Mouse (Mus musculus) forebrain, postnatal 0 days (tissue): Measurements from ENCODE around the gene Muc4. TPM values are rescaled to one million over a fixed set of nuclear protein-coding genes. Genes with fewer than 3 reads are reported as not detected.

Experiments
- ATAC-seq: fragments of 200-750 bp; cut with Nextera tagmentation; 2 replicates; pipeline ENCODE4 v1.8.0; 2017; ENCODE audit warnings: mild to moderate bottlenecking, moderate library complexity
- DNase-seq: peaks from one replicate; pipeline ENCODE4 v3.0.0-alpha.2; 2015
- H3K27ac ChIP-seq: fragments of 300-500 bp; sonication (generic); 2 replicates; pipeline ENCODE4 v1.5.1; 2014; ENCODE audit warnings: low read depth, mild to moderate bottlenecking, antibody characterized with exemption, low read length, moderate library complexity, mixed read lengths
- H3K27me3 ChIP-seq: fragments of 300-500 bp; sonication (generic); 2 replicates; pipeline ENCODE4 v1.6.1; 2014; ENCODE audit warnings: mild to moderate bottlenecking, low read length, mixed read lengths; ENCODE audit not compliant: insufficient read depth
- H3K36me3 ChIP-seq: fragments of 300-500 bp; sonication (generic); 2 replicates; pipeline ENCODE4 v1.6.1; 2014; ENCODE audit warnings: mild to moderate bottlenecking, moderate library complexity; ENCODE audit not compliant: insufficient read depth
- H3K4me1 ChIP-seq: fragments of 300-500 bp; sonication (generic); 2 replicates; pipeline ENCODE4 v1.6.1; 2014; ENCODE audit warnings: antibody characterized with exemption; ENCODE audit not compliant: insufficient read depth
- H3K4me2 ChIP-seq: fragments of 300-500 bp; sonication (generic); 2 replicates; pipeline ENCODE4 v1.6.1; 2014; ENCODE audit warnings: low read depth, mild to moderate bottlenecking, moderate library complexity
- H3K4me3 ChIP-seq: fragments of 300-500 bp; sonication (generic); 2 replicates; pipeline ENCODE4 v1.5.1; 2014; ENCODE audit warnings: low read depth, low read length, mixed read lengths
- H3K9ac ChIP-seq: fragments of 300-500 bp; sonication (generic); 2 replicates; pipeline ENCODE4 v1.6.1; 2014; ENCODE audit warnings: mild to moderate bottlenecking
- H3K9me3 ChIP-seq: fragments of 300-500 bp; sonication (generic); 2 replicates; pipeline ENCODE4 v1.6.1; 2016; ENCODE audit warnings: low read length
- CTCF ChIP-seq: sonication (generic); IDR thresholded peaks from 2 replicates; pipeline ENCODE4 v1.5.1; 2016; ENCODE audit warnings: antibody characterized with exemption, control low read depth, low read depth
- WGBS: fragments of 180-500 bp; shearing (Covaris S2); extraction: QIAGEN DNeasy Blood & Tissue Kit; methylation state at CpG from one replicate; pipeline ENCODE4 v1.1.7; 2014; 5-methylcytosine and 5-hydroxymethylcytosine counted together
- polyA plus RNA-seq: library from polyadenylated mRNA; unstranded; fragments of >200 nt; fragmentation: Nextera tagmentation; extraction: Ambion mirVana; gene quantifications from 2 replicates; pipeline ENCODE4 v1.2.1, GENCODE M21; 2015
- total RNA-seq: library from RNA; depleted of rRNA; stranded (reverse); fragments of >200 nt; gene quantifications from 2 replicates; pipeline ENCODE4 v1.2.3, GENCODE M21; 2014

Gene Muc4
- total and polyA plus RNA-seq, 2 experiments from 2014 or later: not detected

- WGBS: 69% methylated on average over 8 of the region's 8 CpGs
- ATAC-seq (no peak), DNase-seq (no peak)
- no peaks in the 10 kb centered on the region for H3K27me3 ChIP-seq
- TF ChIP-seq CTCF: no peak
- H3K4me2 ChIP-seq: no peak overlapping the region
- no peak overlapping the region for H3K27ac ChIP-seq
- H3K36me3 ChIP-seq: no peaks in the 10 kb centered on the region
- H3K4me1 ChIP-seq: no peaks in the 10 kb centered on the region
- no peak overlapping the region for H3K9ac ChIP-seq
- no peaks in the 10 kb centered on the region for H3K9me3 ChIP-seq
- no peak overlapping the region for H3K4me3 ChIP-seq
These were observed 43.3 kb downstream of the Muc4 start for GRCm38 (mm10) chr16:32778956-32779355.

- no peaks in the 10 kb centered on the region for H3K27me3 ChIP-seq
- no peak overlapping the region for H3K9ac ChIP-seq
- no peak overlapping the region for H3K27ac ChIP-seq
- 32% methylated on average over 5 of the region's 5 CpGs for WGBS
- H3K4me3 ChIP-seq: no peak overlapping the region
- H3K4me2 ChIP-seq: no peak overlapping the region
- H3K36me3 ChIP-seq: no peaks in the 10 kb centered on the region
- no peaks in the 10 kb centered on the region for H3K9me3 ChIP-seq
- 0 out of 2 replicates have a peak, but pooled peaks have one; percentile 47 for ATAC-seq
- no peaks in the 10 kb centered on the region for H3K4me1 ChIP-seq
- TF ChIP-seq CTCF: no peak
- DNase-seq: peak; percentile 25
These were observed 47.8 kb downstream of the Muc4 start for GRCm38 (mm10) chr16:32783324-32784062.

GRCm38 (mm10) chr16:32784840-32785239 lies 49.2 kb downstream of the Muc4 start:
- Histone ChIP-seq H3K4me3 (no peak overlapping the region), H3K36me3 (no peaks in the 10 kb centered on the region), H3K4me2 (no peak overlapping the region), H3K9ac (no peak overlapping the region), H3K4me1 (no peaks in the 10 kb centered on the region), H3K27me3 (no peaks in the 10 kb centered on the region), H3K27ac (no peak overlapping the region), H3K9me3 (no peaks in the 10 kb centered on the region)
- TF ChIP-seq CTCF: no peak
- ATAC-seq (peak; percentile 42; the same call in 1 of the 2 replicates), DNase-seq (peak; percentile 54)
- WGBS: 66% methylated on average over 13 of the region's 13 CpGs

GRCm38 (mm10) chr16:32790056-32790455 lies 54.4 kb downstream of the Muc4 start:
- Histone ChIP-seq H3K4me3 (no peak overlapping the region), H3K9ac (no peak overlapping the region), H3K36me3 (no peaks in the 10 kb centered on the region), H3K9me3 (no peaks in the 10 kb centered on the region), H3K27me3 (no peaks in the 10 kb centered on the region), H3K27ac (no peak overlapping the region), H3K4me2 (no peak overlapping the region), H3K4me1 (no peaks in the 10 kb centered on the region)
- ATAC-seq (no peak), DNase-seq (no peak)
- TF ChIP-seq CTCF: no peak
- WGBS: 95% methylated on average over 5 of the region's 5 CpGs

GRCm38 (mm10) chr16:32795177-32795576 lies 59.5 kb downstream of the Muc4 start:
- no peaks in the 10 kb centered on the region for H3K36me3 ChIP-seq
- no peak for DNase-seq
- H3K4me1 ChIP-seq: no peaks in the 10 kb centered on the region
- ATAC-seq: no peak
- no peak for TF ChIP-seq CTCF
- no peak overlapping the region for H3K4me2 ChIP-seq
- no peak overlapping the region for H3K27ac ChIP-seq
- no peak overlapping the region for H3K9ac ChIP-seq
- no peaks in the 10 kb centered on the region for H3K9me3 ChIP-seq
- 86% methylated on average over 1 of the region's 1 CpGs for WGBS
- no peaks in the 10 kb centered on the region for H3K27me3 ChIP-seq
- H3K4me3 ChIP-seq: no peak overlapping the region

- no peaks in the 10 kb centered on the region for H3K36me3 ChIP-seq
- no peak overlapping the region for H3K27ac ChIP-seq
- no peak for TF ChIP-seq CTCF
- DNase-seq (peak; percentile 44), ATAC-seq (peak; percentile 27)
- WGBS: 61% methylated on average over 14 of the region's 14 CpGs
- H3K4me1 ChIP-seq: no peaks in the 10 kb centered on the region
- no peak overlapping the region for H3K9ac ChIP-seq
- H3K27me3 ChIP-seq: no peaks in the 10 kb centered on the region
- H3K9me3 ChIP-seq: no peaks in the 10 kb centered on the region
- no peak overlapping the region for H3K4me2 ChIP-seq
- H3K4me3 ChIP-seq: no peak overlapping the region
These were observed 61.2 kb downstream of the Muc4 start for GRCm38 (mm10) chr16:32796676-32797425.

- no peak for ATAC-seq
- 87% methylated on average over 3 of the region's 3 CpGs for WGBS
- no peak within 1 kb of the TSS for H3K4me2 ChIP-seq
- H3K9me3 ChIP-seq: no peaks in the 10 kb centered on the region
- H3K27ac ChIP-seq: no peak within 1 kb of the TSS
- no peak within 1 kb of the TSS for H3K9ac ChIP-seq
- H3K36me3 ChIP-seq: no peaks in the 10 kb centered on the region
- TF ChIP-seq CTCF: no peak
- no peaks in the 10 kb centered on the region for H3K4me1 ChIP-seq
- H3K4me3 ChIP-seq: no peak within 1 kb of the TSS
- DNase-seq: no peak
- no peaks in the 10 kb centered on the region for H3K27me3 ChIP-seq
These were observed 61.7 kb downstream of the Muc4 start, which contains the start of gene Muc20 for GRCm38 (mm10) chr16:32797426-32797689. Muc20 (minus strand) TSS chr16:32797435.
